Mouse (Mus musculus) hindbrain, embryonic 13.5 days (tissue): ENCODE measurements around the gene Gpc2. TPM values are rescaled to one million over a fixed set of nuclear protein-coding genes. Genes with fewer than 3 reads are reported as not detected.

Source experiments
- ATAC-seq: fragments of 200-750 bp; cut with Nextera tagmentation; 2 replicates; pipeline ENCODE4 v1.8.0; 2017; ENCODE audit warnings: moderate TSS enrichment; ENCODE audit not compliant: low FRiP score
- H3K27ac ChIP-seq: fragments of 300-500 bp; sonication (generic); 2 replicates; pipeline ENCODE4 v1.5.1; 2015; ENCODE audit warnings: inconsistent platforms, mild to moderate bottlenecking, moderate library complexity
- H3K27me3 ChIP-seq: fragments of 300-500 bp; sonication (generic); 2 replicates; pipeline ENCODE4 v1.6.1; 2015; ENCODE audit warnings: mild to moderate bottlenecking, inconsistent platforms
- H3K36me3 ChIP-seq: fragments of 300-500 bp; sonication (generic); 2 replicates; pipeline ENCODE4 v1.6.1; 2015; ENCODE audit warnings: mild to moderate bottlenecking, inconsistent platforms
- H3K4me1 ChIP-seq: fragments of 300-500 bp; sonication (generic); replicated peaks from 2 replicates; pipeline ENCODE4 v1.6.1; 2015; ENCODE audit warnings: inconsistent platforms
- H3K4me2 ChIP-seq: fragments of 300-500 bp; sonication (generic); 2 replicates; pipeline ENCODE4 v1.6.1; 2015; ENCODE audit warnings: inconsistent platforms, mild to moderate bottlenecking, moderate library complexity
- H3K4me3 ChIP-seq: fragments of 300-500 bp; sonication (generic); 2 replicates; pipeline ENCODE4 v1.5.1; 2015; ENCODE audit warnings: mild to moderate bottlenecking, inconsistent platforms
- H3K9ac ChIP-seq: fragments of 300-500 bp; sonication (generic); 2 replicates; pipeline ENCODE4 v1.6.1; 2015; ENCODE audit warnings: mild to moderate bottlenecking, inconsistent platforms
- H3K9me3 ChIP-seq: fragments of 300-500 bp; sonication (generic); 2 replicates; pipeline ENCODE4 v1.6.1; 2016; ENCODE audit warnings: inconsistent platforms
- WGBS: fragments of 180-500 bp; shearing (Covaris S2); methylation state at CpG from one replicate; pipeline ENCODE4 v1.1.7; 2015; 5-methylcytosine and 5-hydroxymethylcytosine counted together
- polyA plus RNA-seq: library from polyadenylated mRNA; unstranded; fragments of >200 nt; fragmentation: Nextera tagmentation; extraction: Ambion mirVana; gene quantifications from 2 replicates; pipeline ENCODE4 v1.2.1, GENCODE M21; 2015

Gene Gpc2
- polyA plus RNA-seq, 1 experiment from 2014 or later = 212 TPM

DNA sequence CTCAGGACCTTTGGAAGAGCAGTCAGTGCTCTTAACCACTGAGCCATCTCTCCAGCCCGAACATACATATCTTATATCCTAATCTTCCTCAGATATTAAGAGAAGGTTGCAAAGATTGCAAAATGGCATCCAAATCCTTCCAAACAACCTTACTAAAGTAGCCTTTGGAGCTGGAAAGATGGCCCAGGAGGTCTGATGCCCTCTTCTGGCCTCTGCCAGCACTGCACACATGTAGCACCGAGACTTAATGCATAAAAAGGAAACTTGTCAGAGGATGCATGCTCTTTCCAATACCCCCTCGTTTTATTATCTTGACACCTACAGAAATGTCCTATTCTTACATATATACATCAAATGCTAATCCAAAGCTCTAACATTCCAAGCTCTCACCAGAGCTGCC lies 51.8 kb downstream of the Gpc2 start:
- H3K9ac ChIP-seq = no peak overlapping the region
- H3K27ac ChIP-seq = no peak overlapping the region
- H3K9me3 ChIP-seq = no peaks in the 10 kb centered on the region
- no peaks in the 10 kb centered on the region for H3K27me3 ChIP-seq
- H3K4me1 ChIP-seq = no peaks in the 10 kb centered on the region
- H3K4me3 ChIP-seq = no peak overlapping the region
- 58% methylated on average over 3 of the region's 3 CpGs for WGBS
- H3K4me2 ChIP-seq = no peak overlapping the region
- no peak for ATAC-seq
- H3K36me3 ChIP-seq = no peaks in the 10 kb centered on the region

DNA sequence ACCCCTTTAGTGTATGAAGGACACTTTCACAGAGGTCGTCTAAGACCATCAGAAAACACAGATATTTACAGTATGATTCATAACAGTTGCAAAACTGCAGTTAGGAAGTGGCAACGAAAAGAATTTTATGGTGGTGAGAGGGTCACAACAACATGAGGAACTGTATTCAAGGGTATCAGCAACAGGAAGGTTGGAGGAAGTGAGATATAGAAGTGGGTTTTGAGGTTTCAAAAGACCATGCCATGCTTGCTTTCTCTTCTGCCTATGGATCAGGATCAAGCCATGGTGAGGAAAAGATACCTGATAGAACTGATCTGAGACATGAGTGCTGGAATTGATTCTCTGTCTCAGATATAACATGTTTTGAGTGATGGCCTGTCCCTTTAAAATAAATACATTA lies 52.4 kb downstream of the Gpc2 start:
- Histone ChIP-seq H3K9me3 (no peaks in the 10 kb centered on the region), H3K27me3 (no peaks in the 10 kb centered on the region), H3K36me3 (no peaks in the 10 kb centered on the region), H3K4me3 (no peak overlapping the region), H3K4me1 (no peaks in the 10 kb centered on the region), H3K27ac (no peak overlapping the region), H3K9ac (no peak overlapping the region), H3K4me2 (no peak overlapping the region)
- no peak for ATAC-seq
- 79% methylated on average over 2 of the region's 2 CpGs for WGBS

- ATAC-seq = no peak
- no peaks in the 10 kb centered on the region for H3K4me1 ChIP-seq
- H3K4me2 ChIP-seq = no peak overlapping the region
- no peaks in the 10 kb centered on the region for H3K27me3 ChIP-seq
- no peak overlapping the region for H3K27ac ChIP-seq
- no peak overlapping the region for H3K9ac ChIP-seq
- no peak overlapping the region for H3K4me3 ChIP-seq
- 81% methylated on average over 4 of the region's 4 CpGs for WGBS
- no peaks in the 10 kb centered on the region for H3K36me3 ChIP-seq
- H3K9me3 ChIP-seq = no peaks in the 10 kb centered on the region
Observed at GRCm38 (mm10) chr5:138226491-138226890, 53.3 kb downstream of the Gpc2 start.

- Histone ChIP-seq H3K4me3 (no peak within 1 kb of the TSS), H3K9ac (no peak within 1 kb of the TSS)
- ATAC-seq = no peak
Observed at GRCm38 (mm10) chr5:138225700-138226099, 54.1 kb downstream of the Gpc2 start, which contains the start of gene Nxpe5. TSS of gene Nxpe5 (plus strand) at chr5:138225898.

More at GRCm38 (mm10) chr5:138225700-138226099, 54.1 kb downstream of the Gpc2 start, which contains the start of gene Nxpe5:
- 58% methylated on average over 2 of the region's 2 CpGs for WGBS
- H3K4me1 ChIP-seq = no peaks in the 10 kb centered on the region
- no peaks in the 10 kb centered on the region for H3K27me3 ChIP-seq
- no peak within 1 kb of the TSS for H3K27ac ChIP-seq
- no peaks in the 10 kb centered on the region for H3K9me3 ChIP-seq
- no peak within 1 kb of the TSS for H3K4me2 ChIP-seq
- H3K36me3 ChIP-seq = no peaks in the 10 kb centered on the region

Other genes with a start within 250 kb of the Gpc2 start
- gene Smok3c, start 226.8 kb downstream of the Gpc2 start, polyA plus RNA-seq = not detected in 2 replicates
- gene Zkscan1, start 194.9 kb downstream of the Gpc2 start, polyA plus RNA-seq = 27.1 and 27.2 TPM in 2 replicates
- 102 and 113 TPM in 2 replicates for gene Zscan21, start 163.1 kb downstream of the Gpc2 start, polyA plus RNA-seq
- gene Zfp113, start 124.3 kb downstream of the Gpc2 start, polyA plus RNA-seq = 38.9 and 40.5 TPM in 2 replicates
- gene Cops6, start 118.9 kb downstream of the Gpc2 start, polyA plus RNA-seq = 308 and 322 TPM in 2 replicates
- 24.3 and 26.5 TPM in 2 replicates for gene Ap4m1, start 108.0 kb downstream of the Gpc2 start, polyA plus RNA-seq
- 109 and 111 TPM in 2 replicates for gene Mcm7, start 107.6 kb downstream of the Gpc2 start, polyA plus RNA-seq
- 85.4 and 90.9 TPM in 2 replicates for gene Taf6, start 92.6 kb downstream of the Gpc2 start, polyA plus RNA-seq
- 33.0 and 37.4 TPM in 2 replicates for gene Cnpy4, start 92.5 kb downstream of the Gpc2 start, polyA plus RNA-seq
- gene Mblac1, start 85.7 kb downstream of the Gpc2 start, polyA plus RNA-seq = 13.5 and 14.6 TPM in 2 replicates
- gene Nxpe5, start 54.1 kb downstream of the Gpc2 start, polyA plus RNA-seq = not detected in 2 replicates
- gene Lamtor4, start 24.5 kb downstream of the Gpc2 start, polyA plus RNA-seq = 91.7 and 95.8 TPM in 2 replicates
- 14.2 and 15.5 TPM in 2 replicates for gene BC037034, start 16.0 kb downstream of the Gpc2 start, polyA plus RNA-seq
- 3.3 and 4.2 TPM in 2 replicates for gene Gal3st4, start 7.2 kb downstream of the Gpc2 start, polyA plus RNA-seq
- gene Gm43720, start within 50 bp of the Gpc2 start, polyA plus RNA-seq = 0.09 and 0.10 TPM in 2 replicates
- 5.8 and 6.0 TPM in 2 replicates for gene Stag3, start 235 bp upstream of the Gpc2 start, polyA plus RNA-seq
- gene Pvrig, start 62.0 kb upstream of the Gpc2 start, polyA plus RNA-seq = not detected in 2 replicates
- gene Zfp157, start 161.5 kb upstream of the Gpc2 start, polyA plus RNA-seq = 70.2 and 75.4 TPM in 2 replicates